Mouse (Mus musculus): ENCODE results near the gene Tbx19.

DNA sequence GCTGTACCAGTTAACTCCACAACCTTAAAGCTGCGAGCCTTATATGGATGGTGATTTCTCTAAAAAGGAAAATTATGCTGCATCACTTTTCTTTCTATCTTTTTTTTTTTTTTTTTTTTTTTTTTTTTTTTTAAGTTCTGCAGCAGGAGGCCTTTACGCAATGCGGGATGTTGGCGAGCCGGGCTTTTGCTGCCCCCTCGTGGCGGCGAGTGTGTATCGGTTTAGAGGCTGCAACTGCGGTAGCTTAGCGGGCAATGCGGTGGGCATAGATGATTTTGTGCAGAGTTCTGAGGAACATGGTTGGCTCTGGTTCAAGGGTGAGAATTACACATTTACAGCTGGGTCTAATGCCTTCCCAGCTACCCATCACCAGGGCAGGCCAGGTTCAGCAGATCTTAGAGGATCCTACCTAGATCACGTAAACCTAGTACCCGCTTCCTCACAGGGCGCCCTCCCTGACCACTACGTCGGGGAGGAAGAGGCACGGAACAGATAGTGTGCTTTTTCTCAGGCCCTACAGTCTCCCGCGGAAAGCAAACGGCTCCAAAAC lies 40.1 kb downstream of the Tbx19 start:
- TF ChIP-seq CTCF (IDR thresholded peaks at IDR 0.05; ENCODE audit: control insufficient read depth, insufficient read depth, insufficient read length) = peak; percentile 82
- no peak for TF ChIP-seq MYOG (IDR thresholded peaks at IDR 0.05; ENCODE audit: control insufficient read depth, extremely low read depth, insufficient read length)
- no peak for TF ChIP-seq USF1 (IDR thresholded peaks at IDR 0.05; ENCODE audit: low read depth)
- no peak for TF ChIP-seq FOSL1 (IDR thresholded peaks at IDR 0.05; ENCODE audit: insufficient read depth, low read length, poor library complexity, severe bottlenecking)
- TF ChIP-seq MYOD1 (IDR thresholded peaks at IDR 0.05; ENCODE audit: control insufficient read depth, insufficient read length, low read depth) = no peak

Measured in C2C12 (cell line).